Mouse (Mus musculus) embryonic fibroblast, embryonic 13.5 days (primary cell): Measurements from ENCODE around the gene Tnfaip2.

Source experiments
- CTCF ChIP-seq: IDR thresholded peaks from 2 replicates; pipeline ENCODE4 v1.5.1; 2011; ENCODE audit warnings: mild to moderate bottlenecking, control low read depth, low read length, moderate library complexity, borderline replicate concordance; ENCODE audit not compliant: insufficient read depth
- POLR2A ChIP-seq: IDR thresholded peaks from 2 replicates; pipeline ENCODE4 v1.6.1; 2011; ENCODE audit warnings: low read depth, mild to moderate bottlenecking, control low read depth, low read length, moderate library complexity

DNA sequence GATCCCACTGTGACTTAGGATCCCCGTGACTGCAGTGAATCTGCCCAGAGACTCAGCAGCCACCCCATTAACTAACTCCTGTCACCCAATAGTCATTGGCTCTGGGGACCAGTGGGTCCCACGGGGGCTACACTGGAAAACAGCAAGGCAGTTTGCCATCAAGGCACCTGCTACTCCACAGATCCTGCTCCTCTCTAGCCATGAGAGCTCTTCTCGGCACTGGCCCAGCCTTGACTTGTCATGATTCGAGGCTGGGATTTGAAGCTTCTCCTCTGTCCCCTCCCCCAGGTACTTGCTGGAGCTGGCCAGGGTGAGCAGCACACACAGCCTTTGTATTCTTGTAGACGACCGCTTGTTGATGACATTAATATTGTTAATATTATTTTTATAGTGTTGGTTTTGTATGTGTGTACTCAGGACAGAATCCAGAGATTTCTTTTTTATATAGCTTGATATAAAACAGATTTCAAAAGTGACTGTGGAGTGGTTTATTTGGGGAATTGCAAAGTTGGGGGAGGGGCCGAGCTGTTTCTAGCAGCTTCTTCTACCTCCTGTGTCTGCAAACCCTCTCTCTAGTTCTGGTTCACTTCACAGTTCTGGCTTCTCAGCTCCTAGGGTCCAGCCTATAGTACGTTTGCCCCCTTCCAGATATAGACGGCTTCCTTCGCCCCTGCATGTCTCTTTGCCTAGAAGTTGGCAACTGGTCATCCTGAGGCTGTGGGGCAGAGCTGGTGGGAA lies 12.4 kb downstream of the Tnfaip2 start:
- TF ChIP-seq CTCF (no peak), POLR2A (no peak)
